Mouse (Mus musculus) adrenal gland (tissue): ENCODE data around the gene Usp16.

Source experiments
- intact Hi-C: fragments of 180-260 bp; cut with DNase I; formaldehyde crosslinking; loops from one replicate; pipeline ENCODE4 v1.15.1; 2025

The Usp16 gene

GRCm38 (mm10) chr16:87484367-87484766, 29.9 kb downstream of the Usp16 start:
- intact Hi-C loops: loop anchor here (10.0 kb wide), 1 partner anchor 80 kb away; no protein-coding TSS in a partner anchor

- intact Hi-C loops: loop anchor here (5.0 to 10.0 kb wide), 2 partner anchors 64 to 82 kb away; no protein-coding TSS in a partner anchor
Observed at GRCm38 (mm10) chr16:87486739-87487138, 32.2 kb downstream of the Usp16 start.

GRCm38 (mm10) chr16:87488605-87489004, 34.1 kb downstream of the Usp16 start:
- intact Hi-C loops: loop anchor here (5.0 to 10.0 kb wide), 2 partner anchors 66 to 84 kb away; no protein-coding TSS in a partner anchor

GRCm38 (mm10) chr16:87492191-87492792, 37.8 kb downstream of the Usp16 start:
- intact Hi-C loops: loop anchor here (5.0 kb wide), 1 partner anchor 35 kb away; no protein-coding TSS in a partner anchor

- intact Hi-C loops: loop anchor here (5.0 kb wide), 1 partner anchor 38 kb away; no protein-coding TSS in a partner anchor
Observed at GRCm38 (mm10) chr16:87494955-87495655, 40.6 kb downstream of the Usp16 start.

- intact Hi-C loops: no loop called here
Observed at GRCm38 (mm10) chr16:87495716-87496447, 41.4 kb downstream of the Usp16 start, which contains the start of gene Cct8. Gene Cct8, minus strand, starts transcription at chr16:87495873.

GRCm38 (mm10) chr16:87496728-87497127, 42.2 kb downstream of the Usp16 start:
- intact Hi-C loops: no loop called here

GRCm38 (mm10) chr16:87497171-87497570, 42.7 kb downstream of the Usp16 start:
- intact Hi-C loops: no loop called here

GRCm38 (mm10) chr16:87499556-87499955, 45.1 kb downstream of the Usp16 start:
- intact Hi-C loops: no loop called here

- intact Hi-C loops: loop anchor here (5.0 kb wide), 1 partner anchor 246 kb away; no protein-coding TSS in a partner anchor
Observed at GRCm38 (mm10) chr16:87501304-87502078, 47.0 kb downstream of the Usp16 start.

GRCm38 (mm10) chr16:87511706-87512105, 57.2 kb downstream of the Usp16 start:
- intact Hi-C loops: loop anchor here (5.0 kb wide), 1 partner anchor 41 kb away; the partner anchor contains the start of gene Map3k7cl

GRCm38 (mm10) chr16:87512331-87512730, 57.8 kb downstream of the Usp16 start:
- intact Hi-C loops: loop anchor here (5.0 kb wide), 1 partner anchor 40 kb away; the partner anchor contains the start of gene Map3k7cl

- intact Hi-C loops: no loop called here
Observed at GRCm38 (mm10) chr16:87524228-87524627, 69.7 kb downstream of the Usp16 start.

GRCm38 (mm10) chr16:87527553-87528249, 73.2 kb downstream of the Usp16 start:
- intact Hi-C loops: no loop called here

GRCm38 (mm10) chr16:87528755-87529154, 74.3 kb downstream of the Usp16 start:
- intact Hi-C loops: no loop called here
